9 mouse cellular contexts compared by ENCODE assay signal in genomic region chr3:52267652-52268486, GRCm38 (mm10). TPM values are rescaled to one million over a fixed set of nuclear protein-coding genes. Genes with fewer than 3 reads are reported as not detected.
DNase-seq lines count a peak whose midpoint lies in the region; ATAC-seq and TF ChIP-seq lines count a peak whose summit lies in the region.
"Had no signal": no experiment of that assay in that cellular context is flagged by ENCODE, and none has a peak within 500 bp of the region (broad histone marks: within the 10 kb centered on the region; RNA-seq: fewer than 3 reads in every experiment).

Gene Foxo1 (plus strand): TSS chr3:52268336.

- H3K9me3 ChIP-seq in embryonic facial prominence, embryonic 12.5 days: no peaks in the 10 kb centered on the region
- no peaks in the 10 kb centered on the region for H3K9me3 ChIP-seq in limb, embryonic 14.5 days (ENCODE audit: control insufficient read depth, low read length)
- no peaks in the 10 kb centered on the region for H3K9me3 ChIP-seq in midbrain, embryonic 16.5 days (replicated peaks; ENCODE audit: control insufficient read depth, low read length, poor library complexity, severe bottlenecking)

- peak; percentile 86 for ATAC-seq in embryonic facial prominence, embryonic 12.5 days (ENCODE audit: insufficient number of reproducible peaks, insufficient read depth, low FRiP score, low TSS enrichment)
- ATAC-seq in limb, embryonic 14.5 days (ENCODE audit: low FRiP score, low read depth): peak; percentile 93
- ATAC-seq in midbrain, embryonic 16.5 days: peak; percentile 96

- peak within 1 kb of the TSS; percentile 77 for H3K9ac ChIP-seq in embryonic facial prominence, embryonic 12.5 days
- H3K9ac ChIP-seq in limb, embryonic 14.5 days (ENCODE audit: low read depth, low read length, severe bottlenecking): peak within 1 kb of the TSS; percentile 79
- H3K9ac ChIP-seq in midbrain, embryonic 16.5 days (ENCODE audit: low read depth, low read length): peak within 1 kb of the TSS; percentile 73

- H3K27ac ChIP-seq in embryonic facial prominence, embryonic 12.5 days: peak within 1 kb of the TSS; percentile 85
- peak within 1 kb of the TSS; percentile 97 for H3K27ac ChIP-seq in kidney, adult 2 months (ENCODE audit: insufficient read depth, low read depth, low read length)
- peak within 1 kb of the TSS; percentile 79 for H3K27ac ChIP-seq in limb, embryonic 14.5 days (replicated peaks; ENCODE audit: low read depth, low read length)
- peak within 1 kb of the TSS; percentile 51; the same call in 1 of the 2 replicates for H3K27ac ChIP-seq in midbrain, embryonic 16.5 days (ENCODE audit: low read length)

- peak; percentile 83 for TF ChIP-seq POLR2A in kidney, adult 2 months (IDR thresholded peaks at IDR 0.05; ENCODE audit: low read depth, low read length)
- peak; percentile 76; the same call in 1 of the 2 replicates for TF ChIP-seq POLR2A in limb, embryonic 14.5 days (IDR thresholded peaks at IDR 0.05; ENCODE audit: borderline replicate concordance, extremely low read depth, insufficient read depth, insufficient read length)

- under 1% methylated on average over 82 of the region's 85 CpGs for WGBS in embryonic facial prominence, embryonic 12.5 days
- WGBS in kidney, adult 2 months: under 1% methylated on average over 83 of the region's 85 CpGs
- under 1% methylated on average over 57 of the region's 85 CpGs for WGBS in limb, embryonic 14.5 days
- WGBS in midbrain, embryonic 16.5 days: under 1% methylated on average over 85 of the region's 85 CpGs

- peaks cover 11% of the 10 kb centered on the region; the same call in 1 of the 2 replicates for H3K4me1 ChIP-seq in embryonic facial prominence, embryonic 12.5 days
- H3K4me1 ChIP-seq in kidney, adult 2 months (ENCODE audit: control insufficient read depth, insufficient read depth, low read length): peaks cover 5% of the 10 kb centered on the region
- H3K4me1 ChIP-seq in limb, embryonic 14.5 days (ENCODE audit: control insufficient read depth, insufficient read depth, low read length): peaks cover 8% of the 10 kb centered on the region; the same call in 1 of the 2 replicates
- peaks cover 15% of the 10 kb centered on the region for H3K4me1 ChIP-seq in midbrain, embryonic 16.5 days (ENCODE audit: control insufficient read depth, insufficient read depth, low read length)

- no peak for TF ChIP-seq CTCF in kidney, adult 2 months (conservative IDR thresholded peaks at IDR 0.05; ENCODE audit: insufficient read depth, insufficient read length, low read depth, low read length)

- H3K27me3 ChIP-seq in embryonic facial prominence, embryonic 12.5 days: peaks cover 29% of the 10 kb centered on the region
- H3K27me3 ChIP-seq in kidney, adult 2 months (replicated peaks; ENCODE audit: control insufficient read depth, insufficient read depth, low read length): no peaks in the 10 kb centered on the region
- H3K27me3 ChIP-seq in limb, embryonic 14.5 days (ENCODE audit: control insufficient read depth, insufficient read depth, low read length): peaks cover 10% of the 10 kb centered on the region
- peaks cover 37% of the 10 kb centered on the region for H3K27me3 ChIP-seq in midbrain, embryonic 16.5 days (ENCODE audit: control insufficient read depth, insufficient read depth, low read depth, low read length)

- H3K4me2 ChIP-seq in embryonic facial prominence, embryonic 12.5 days (replicated peaks): peak within 1 kb of the TSS; percentile 96
- H3K4me2 ChIP-seq in limb, embryonic 14.5 days (replicated peaks; ENCODE audit: low read depth, low read length, severe bottlenecking): peak within 1 kb of the TSS; percentile 96
- peak within 1 kb of the TSS; percentile 82 for H3K4me2 ChIP-seq in midbrain, embryonic 16.5 days (ENCODE audit: low read length)

- peak; percentile 95 for DNase-seq in 3134 (ENCODE audit: extremely low read depth, insufficient read length, low spot score)
- DNase-seq in adrenal gland, postnatal 36 days: peak; percentile 92 to 93
- DNase-seq in heart, adult 18-20 months: peak; percentile 94 to 95
- DNase-seq in kidney, adult 2 months: peak; percentile 95
- DNase-seq in limb, embryonic 14.5 days (ENCODE audit: low spot score): peak; percentile 72
- peak; percentile 85 to 87 for DNase-seq in spleen, postnatal 10 days (ENCODE audit: low spot score in 2 of 2)

- H3K36me3 ChIP-seq in embryonic facial prominence, embryonic 12.5 days: no peaks in the 10 kb centered on the region
- no peaks in the 10 kb centered on the region for H3K36me3 ChIP-seq in kidney, adult 2 months (ENCODE audit: control insufficient read depth, insufficient read depth, low read length)
- H3K36me3 ChIP-seq in limb, embryonic 14.5 days (ENCODE audit: control insufficient read depth, insufficient read depth, low read length): no peaks in the 10 kb centered on the region
- no peaks in the 10 kb centered on the region for H3K36me3 ChIP-seq in midbrain, embryonic 16.5 days (ENCODE audit: control insufficient read depth, insufficient read depth, low read length)
- H3K36me3 ChIP-seq: G1E had no signal

- H3K4me3 ChIP-seq in embryonic facial prominence, embryonic 12.5 days: peak within 1 kb of the TSS; percentile 84
- H3K4me3 ChIP-seq in kidney, adult 2 months (ENCODE audit: insufficient read depth, low read depth, low read length): peak within 1 kb of the TSS; percentile 100
- peak within 1 kb of the TSS; percentile 90 for H3K4me3 ChIP-seq in limb, embryonic 14.5 days (replicated peaks; ENCODE audit: low read length)
- H3K4me3 ChIP-seq in midbrain, embryonic 16.5 days (ENCODE audit: low read depth, low read length): peak within 1 kb of the TSS; percentile 76

RNA-seq across cellular contexts. Expression of gene Foxo1, which starts in this region (rescaled TPM):
- 10 to 100 TPM; 22.3 to 23.3 TPM for total RNA-seq in adrenal gland, postnatal 36 days (2021)
- polyA plus RNA-seq in embryonic facial prominence, embryonic 12.5 days (2016; fragmentation: Nextera tagmentation; extraction: Ambion mirVana): 7.5 and 7.7 TPM in 2 replicates
- total RNA-seq in heart, adult 18-20 months (2021): 10 to 100 TPM; 11.1 to 14.0 TPM
- polyA plus RNA-seq in kidney, adult 2 months (2012; rRNA removed): 14.0 and 14.4 TPM in 2 replicates
- 7.6 and 9.3 TPM in 2 replicates for polyA plus RNA-seq in limb, embryonic 14.5 days (2012; rRNA removed)
- 7.0 and 8.5 TPM in 2 replicates for polyA plus RNA-seq in limb, embryonic 14.5 days (2014; fragmentation: Nextera tagmentation; extraction: Ambion mirVana)
- 2.8 and 3.1 TPM in 2 replicates for polyA plus RNA-seq in midbrain, embryonic 16.5 days (2015; fragmentation: Nextera tagmentation; extraction: Ambion mirVana)
- polyA plus RNA-seq: G1E had no signal

Comparison
In these comparisons a context has a peak if more than half of its experiments do, and no peak if none do; other contexts are left out.
1. Peak in every context shown above with its lines: DNase-seq, ATAC-seq, H3K4me3 ChIP-seq and H3K27ac ChIP-seq.